Mouse (Mus musculus): Measurements from ENCODE around the gene Cx3cr1.

Gene Cx3cr1

DNA sequence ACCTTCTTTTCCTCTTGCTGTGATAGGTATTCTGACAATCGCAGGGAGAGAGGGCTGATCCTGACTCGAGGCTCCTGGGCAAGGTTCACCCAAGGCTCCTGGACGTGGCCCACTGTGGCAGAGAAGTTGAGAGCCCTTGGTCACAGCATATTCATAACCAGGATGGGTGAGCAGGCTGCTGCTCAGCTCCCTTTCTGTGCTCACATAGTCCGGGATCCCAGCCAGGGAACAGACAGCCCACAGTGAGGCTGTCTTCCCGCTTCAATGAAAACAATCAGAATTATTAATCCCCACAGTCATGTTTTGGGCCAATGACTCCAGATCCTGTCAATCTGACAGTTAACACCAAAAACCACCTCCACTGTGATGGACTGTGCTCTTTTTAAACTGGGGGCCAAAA, 12.3 kb upstream of the Cx3cr1 start:
- no peak for DNase-seq

DNA sequence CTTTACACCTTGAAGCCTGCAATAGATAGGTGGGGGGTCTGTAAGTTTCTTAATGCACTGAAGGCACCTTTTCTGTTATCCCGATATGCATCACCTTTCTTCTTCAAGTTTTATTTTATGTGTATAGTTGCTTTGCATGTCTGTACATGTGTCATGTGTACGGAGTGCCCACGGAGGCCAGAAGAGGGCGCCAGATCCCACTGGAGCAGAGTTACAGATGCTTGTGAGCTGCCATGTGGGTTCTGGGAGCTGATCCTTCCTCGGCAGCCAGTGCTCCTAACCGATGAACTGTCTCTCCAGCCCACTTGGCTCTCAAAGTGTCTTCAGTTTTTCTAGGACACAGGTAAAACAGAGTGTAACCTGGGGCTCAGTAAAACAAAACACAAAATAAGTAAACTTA, 11.6 kb upstream of the Cx3cr1 start:
- no peak for DNase-seq

DNA sequence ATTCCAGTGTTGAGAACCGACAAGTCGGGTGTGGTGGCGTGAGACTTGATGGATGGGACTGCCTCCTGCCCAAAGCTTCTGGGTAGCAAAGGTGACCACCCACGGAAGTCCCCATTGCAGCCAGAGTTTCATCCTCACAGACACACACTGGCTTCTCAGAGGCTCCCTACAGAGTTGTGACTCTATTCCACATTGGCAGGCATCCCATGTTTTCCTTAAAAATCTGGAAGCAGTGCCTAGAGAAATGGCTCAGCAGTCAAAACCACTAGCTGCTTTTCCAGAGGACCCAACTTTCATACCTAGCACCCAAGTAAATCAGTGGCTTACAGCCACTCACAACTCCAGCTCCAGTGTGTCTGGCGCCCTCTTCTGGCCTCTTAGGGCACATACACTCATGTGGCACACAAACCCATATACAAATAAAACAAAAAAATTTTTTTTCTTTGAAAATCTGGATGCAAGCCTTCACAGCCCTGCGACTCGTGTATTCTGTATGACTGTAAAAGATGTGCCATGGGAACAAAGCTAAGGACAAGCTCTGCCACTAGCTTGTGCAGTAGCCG, 10.9 kb upstream of the Cx3cr1 start:
- no peak for DNase-seq

DNA sequence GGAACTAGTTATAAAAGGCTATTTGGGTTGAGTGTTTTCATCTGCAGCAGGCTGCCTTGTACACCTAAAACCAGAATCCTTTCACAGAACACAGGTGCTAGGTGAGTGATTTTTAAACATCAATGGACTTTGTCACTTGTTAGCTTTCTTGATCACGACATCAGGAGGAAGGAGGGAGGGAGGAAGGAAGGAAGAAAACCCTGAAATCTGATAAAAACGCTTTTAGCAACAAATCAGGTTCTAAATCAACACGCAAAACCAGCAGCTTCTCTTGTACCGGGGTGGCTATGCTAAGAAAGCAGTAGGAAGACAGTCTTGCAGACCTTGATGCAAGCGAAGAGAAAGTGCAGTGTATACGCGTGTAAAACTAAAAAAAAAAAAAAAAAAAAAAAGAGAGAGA, 10.2 kb upstream of the Cx3cr1 start:
- no peak for DNase-seq

DNA sequence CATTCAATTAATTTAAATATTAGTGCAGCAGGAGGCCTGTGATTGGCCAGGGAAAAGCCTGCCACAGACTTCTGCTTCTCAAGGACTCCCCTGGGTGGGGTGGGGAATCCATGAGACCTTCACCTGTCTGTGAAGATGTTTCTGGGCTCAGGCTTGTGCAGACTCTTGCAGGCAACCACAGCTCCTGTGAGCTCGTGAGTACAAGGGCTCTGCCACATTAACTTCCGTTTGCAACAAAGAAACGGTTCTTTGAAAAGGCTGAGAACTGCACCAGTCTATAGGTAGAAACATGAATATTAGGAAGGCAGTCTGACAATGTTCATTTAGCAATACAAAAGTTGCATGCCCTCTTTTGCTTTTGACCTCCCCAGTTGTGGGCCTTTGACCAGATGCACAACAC, 8.6 kb upstream of the Cx3cr1 start:
- peak in 1 of 2 experiments; percentile 15 for DNase-seq

DNA sequence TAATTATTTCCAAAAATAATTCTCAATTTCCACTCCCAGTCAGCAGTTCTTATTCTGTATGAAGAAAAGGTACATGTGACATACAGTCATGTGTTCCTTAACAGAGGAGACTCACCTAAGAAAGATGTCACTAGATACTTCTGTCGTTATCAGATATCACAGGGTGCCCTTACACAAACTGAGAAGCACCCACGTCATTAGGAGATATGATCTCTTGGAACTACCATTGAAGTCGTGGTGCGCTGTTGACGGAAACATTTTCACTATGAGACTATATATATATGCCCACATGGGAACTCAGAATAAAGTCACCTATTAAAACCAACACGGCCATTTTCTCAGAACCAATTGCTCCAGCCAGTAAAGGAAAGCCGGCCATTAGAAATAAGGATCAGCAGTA, 4.8 kb upstream of the Cx3cr1 start:
- no peak for DNase-seq

DNA sequence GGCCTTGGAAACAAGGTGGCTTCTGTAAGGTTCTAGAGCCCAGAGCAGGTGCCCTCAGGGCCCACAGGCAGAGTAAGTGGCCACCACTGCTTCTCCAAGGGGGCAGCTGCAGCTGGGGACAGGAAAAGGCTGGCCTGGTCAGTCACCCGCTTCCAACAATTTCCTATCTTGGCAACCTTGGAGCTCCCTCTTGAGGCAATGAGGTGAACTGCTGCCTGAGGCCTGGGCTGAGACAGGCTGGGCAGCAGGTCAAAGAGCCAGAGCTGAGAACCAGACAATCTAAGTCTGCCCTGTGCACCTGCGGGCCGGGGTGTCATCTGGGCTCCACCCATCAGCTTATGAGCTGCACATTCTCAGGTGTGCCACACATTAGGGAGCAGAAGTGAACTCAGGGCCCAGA, 3.5 kb upstream of the Cx3cr1 start:
- DNase-seq: peak; percentile 69 to 89

DNA sequence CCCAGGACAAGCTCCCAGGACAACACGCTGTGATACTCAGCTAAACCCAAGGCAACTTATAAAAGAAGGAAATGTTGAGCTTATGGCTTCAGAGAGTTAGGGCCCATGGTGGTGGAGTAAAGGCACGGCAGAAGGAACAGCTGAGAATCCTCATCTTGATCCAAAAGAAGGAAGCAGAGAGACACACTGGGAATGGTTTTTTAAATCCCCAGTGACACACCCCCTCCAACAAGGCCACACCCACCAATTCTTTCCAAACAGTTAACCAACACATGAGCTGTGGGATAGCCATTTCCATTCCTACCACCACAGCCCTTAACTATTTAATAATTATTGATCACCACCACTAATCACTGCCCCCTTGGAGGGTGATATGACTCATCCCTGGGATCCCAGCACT, 1.6 kb upstream of the Cx3cr1 start:
- no peak for DNase-seq

DNA sequence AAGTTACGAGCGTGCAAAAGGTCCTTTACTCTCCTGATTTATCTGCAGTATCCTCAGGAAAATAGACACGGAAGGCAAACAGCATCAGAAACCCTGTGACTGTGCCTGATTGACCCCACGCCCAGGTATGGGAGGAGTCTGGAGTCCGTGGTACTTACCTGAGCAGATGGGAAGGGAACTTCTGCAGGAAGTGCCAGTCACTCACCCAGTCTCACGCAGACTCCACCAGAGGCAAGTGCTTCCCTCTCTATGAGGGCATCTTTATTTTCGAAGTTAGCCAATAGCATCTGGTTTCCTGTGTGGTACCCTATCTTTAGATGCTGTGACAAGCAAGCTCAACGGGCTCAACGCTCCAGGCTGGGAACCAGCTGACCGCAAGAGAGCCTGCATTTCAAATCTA, 1.6 kb downstream of the Cx3cr1 start:
- DNase-seq: peak in 1 of 2 experiments; percentile 7

DNA sequence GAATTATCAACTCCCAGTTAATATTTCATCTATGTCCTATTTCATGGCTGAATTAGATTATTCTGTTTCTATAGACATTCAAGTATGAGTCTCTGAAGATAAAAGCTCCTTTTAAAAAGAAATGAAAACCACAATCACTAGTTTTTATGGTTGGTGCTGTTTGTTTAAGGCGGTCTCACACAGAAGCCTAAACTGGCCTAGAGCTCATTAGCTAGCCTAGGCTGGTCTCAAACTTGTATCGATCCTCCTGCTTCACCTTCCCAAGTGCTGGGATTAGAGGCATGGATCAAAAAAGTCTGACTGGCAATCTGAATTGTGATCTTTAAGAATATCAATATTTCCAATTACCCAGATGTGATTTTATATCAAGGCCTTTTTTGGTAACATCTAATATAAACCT, 2.1 kb downstream of the Cx3cr1 start:
- DNase-seq: no peak

DNA sequence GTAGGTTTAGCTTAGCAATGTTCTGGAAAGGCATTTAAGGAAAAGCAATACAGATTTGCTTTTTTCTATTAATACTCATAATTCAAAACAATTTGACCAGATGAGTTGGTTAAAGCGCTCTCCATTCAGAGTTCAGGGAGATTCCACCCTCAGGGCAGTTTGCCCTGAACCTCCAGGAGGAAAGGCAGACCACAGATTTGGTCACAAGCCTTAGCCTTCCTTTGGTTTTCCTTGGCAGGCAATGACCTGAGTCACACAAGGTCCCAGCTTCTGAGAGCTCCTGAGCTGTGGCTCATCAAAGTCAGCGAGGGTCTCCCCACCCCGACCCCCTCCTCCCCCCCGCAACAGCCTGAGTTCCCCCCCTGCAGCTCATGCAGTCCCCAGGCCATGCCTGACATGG, 5.4 kb downstream of the Cx3cr1 start:
- peak in 1 of 2 experiments; percentile 10 for DNase-seq

DNA sequence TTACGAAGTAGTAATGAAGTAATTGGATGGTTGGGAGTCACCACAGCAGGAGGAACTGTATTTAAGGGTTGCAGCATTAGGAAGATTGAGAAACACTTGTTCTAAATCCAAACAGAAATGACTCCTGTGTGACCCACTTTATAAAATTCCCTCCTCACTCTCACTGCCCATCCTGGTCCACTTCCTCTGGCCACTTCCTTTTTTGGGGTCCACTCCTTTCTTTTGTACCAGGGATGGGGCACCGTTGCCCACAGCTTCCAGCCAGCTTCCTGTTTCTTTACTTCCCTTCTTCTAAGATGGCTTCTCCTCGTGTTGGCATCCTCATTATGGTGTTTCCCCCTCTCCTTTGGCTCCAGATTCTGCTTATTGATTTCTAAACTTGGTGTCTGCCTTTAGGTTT, 10.9 kb downstream of the Cx3cr1 start:
- peak; percentile 43 to 51 for DNase-seq

DNA sequence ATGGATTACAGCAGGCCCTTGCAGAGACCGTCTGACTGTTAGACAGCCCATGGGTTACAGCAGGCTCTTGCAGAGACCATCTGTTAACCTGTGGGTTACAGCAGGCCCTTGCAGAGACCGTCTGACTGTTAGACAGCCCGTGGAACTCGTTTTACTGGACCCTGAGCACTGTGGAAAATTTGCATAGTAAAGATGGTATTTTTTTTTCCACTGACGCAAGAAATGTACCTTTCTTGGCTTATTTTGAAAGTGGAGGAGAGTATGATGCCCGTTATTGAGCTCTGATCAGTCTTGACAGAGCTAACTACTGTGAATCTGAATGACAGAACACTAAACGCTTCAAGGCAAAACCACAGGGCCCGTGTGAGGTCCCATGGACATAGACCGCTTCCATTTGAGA, 13.5 kb downstream of the Cx3cr1 start:
- no peak for DNase-seq

DNA sequence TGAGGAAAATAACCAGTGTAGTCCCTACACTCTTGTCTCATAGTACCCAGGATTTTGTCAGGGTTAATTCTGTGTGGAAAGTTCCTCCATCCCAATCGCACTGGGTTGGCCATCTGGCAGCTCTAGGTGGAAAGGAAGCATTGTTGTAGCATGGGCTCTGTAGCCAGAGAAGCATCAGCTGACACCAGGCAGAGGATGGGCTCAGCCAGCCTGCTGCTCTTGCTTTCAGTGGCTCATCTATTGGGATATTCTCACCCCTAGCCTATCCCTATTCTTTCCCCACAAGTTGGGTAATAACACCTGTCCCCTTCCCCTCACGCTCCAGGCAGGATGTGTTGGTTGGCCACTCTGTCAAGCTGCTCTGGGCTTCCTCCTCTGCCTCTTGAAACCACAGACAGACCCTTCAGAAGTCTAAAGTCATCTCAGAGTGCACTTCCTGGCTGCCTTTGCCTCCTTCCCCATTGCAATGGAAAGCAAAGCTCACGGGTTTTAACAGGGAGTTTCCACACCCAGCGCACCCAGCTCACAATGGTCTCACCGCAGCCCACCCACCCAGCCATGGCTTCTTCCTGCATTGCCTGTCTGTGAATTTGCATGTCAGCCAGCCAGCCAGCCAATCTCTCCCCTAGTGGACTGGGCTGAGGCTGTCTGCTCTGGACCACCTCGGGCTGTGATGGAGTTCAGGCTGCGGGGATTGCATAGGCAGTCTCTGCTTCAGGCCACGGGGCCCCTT, 15.0 kb downstream of the Cx3cr1 start:
- peak; percentile 55 to 58 for DNase-seq

DNA sequence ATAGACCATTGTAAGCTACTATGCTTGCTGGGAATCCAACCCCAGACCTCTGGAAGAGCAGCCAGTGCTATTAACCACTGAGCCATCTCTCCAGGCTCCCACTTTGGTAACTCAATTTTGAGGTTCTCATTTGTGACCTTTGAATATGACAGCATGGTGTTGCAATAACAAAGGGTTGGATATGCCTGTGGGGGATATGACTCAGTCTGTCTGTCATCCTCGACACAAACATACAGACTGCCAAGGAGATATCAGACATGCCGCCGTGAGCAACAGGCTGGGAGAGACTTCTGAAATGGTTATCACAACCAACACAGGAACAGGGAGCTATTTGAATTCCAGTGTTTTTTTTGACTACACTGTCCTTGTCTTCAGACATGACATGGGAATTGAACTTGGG, 20.3 kb downstream of the Cx3cr1 start:
- DNase-seq: no peak

DNA sequence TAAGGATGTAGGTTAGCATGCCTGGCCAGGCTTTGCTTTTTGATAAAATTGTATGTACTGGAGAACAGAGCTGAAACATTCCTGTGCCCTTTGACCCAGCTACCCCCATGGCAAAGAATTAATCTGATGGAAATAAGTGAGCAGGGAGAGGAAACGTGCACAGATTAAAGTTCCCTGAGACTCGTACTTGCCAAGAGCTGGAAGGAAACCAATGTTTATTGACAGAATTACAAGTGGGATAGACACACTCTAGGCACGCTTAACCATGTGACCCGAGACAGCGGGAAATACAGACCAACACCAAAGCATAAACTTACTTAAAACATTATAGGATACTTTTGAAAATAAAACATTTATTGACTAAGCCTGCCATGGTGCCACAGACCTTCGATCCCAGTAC, 21.2 kb downstream of the Cx3cr1 start:
- no peak for DNase-seq

DNA sequence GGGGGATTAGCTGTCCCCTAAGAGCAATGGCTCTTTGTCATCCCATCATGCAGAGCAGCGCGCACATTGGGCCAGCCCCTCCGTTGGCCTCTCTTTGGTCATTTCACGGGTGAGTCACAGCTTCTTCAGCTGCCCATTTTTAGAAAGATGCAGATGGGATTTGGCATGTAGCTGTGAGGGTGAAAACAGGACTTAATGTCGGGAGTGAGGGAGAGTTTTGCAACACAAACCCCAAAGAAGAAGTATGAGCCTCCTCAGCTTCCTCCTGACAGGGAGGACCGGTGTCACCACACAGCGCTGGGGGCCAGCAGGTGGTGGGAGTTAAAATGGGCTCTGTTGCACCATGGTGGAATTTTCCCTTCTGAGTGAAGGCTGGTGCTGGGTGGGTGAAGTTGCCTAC, 26.6 kb downstream of the Cx3cr1 start:
- peak in 1 of 2 experiments; percentile 40 for DNase-seq

DNA sequence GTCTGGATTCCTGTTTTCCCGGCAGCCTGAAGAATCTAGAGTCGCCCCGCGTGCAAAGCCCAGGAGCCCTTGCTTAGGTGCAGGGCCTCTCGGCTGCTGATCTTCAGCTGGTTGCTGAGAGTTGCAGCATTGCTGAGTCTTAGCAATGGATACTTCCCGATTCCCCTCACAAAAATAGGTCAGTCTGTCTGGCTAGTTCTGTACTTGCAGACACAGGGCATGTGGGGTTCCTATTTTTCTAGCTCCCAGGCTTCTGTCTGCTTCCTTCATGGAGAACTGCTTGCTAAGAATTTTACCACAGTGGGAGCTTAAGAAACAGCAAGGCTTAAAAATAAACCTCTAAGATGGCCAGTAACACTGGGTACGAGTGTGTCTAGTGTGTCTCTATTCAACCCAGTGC, 32.3 kb downstream of the Cx3cr1 start:
- DNase-seq: no peak

DNA sequence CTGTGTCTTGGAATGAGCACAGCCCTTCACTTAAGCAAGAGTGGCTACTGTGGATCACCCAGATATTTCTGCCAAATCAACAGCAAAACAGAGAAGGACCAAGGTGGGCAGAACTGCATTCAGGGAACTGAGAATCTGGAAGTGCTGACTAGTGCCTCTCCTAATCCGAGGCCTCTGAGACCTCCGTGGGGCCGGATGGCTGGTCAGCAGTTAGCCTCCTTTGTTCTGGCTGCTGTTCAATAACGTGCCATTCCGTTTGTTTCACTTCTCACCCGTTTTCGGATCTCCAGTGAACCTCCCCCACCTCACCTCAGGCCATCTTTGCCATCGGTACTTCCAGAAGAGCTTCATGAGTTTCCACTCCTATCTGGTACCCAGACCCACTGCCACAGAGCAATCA, 35.3 kb downstream of the Cx3cr1 start:
- no peak for DNase-seq

DNA sequence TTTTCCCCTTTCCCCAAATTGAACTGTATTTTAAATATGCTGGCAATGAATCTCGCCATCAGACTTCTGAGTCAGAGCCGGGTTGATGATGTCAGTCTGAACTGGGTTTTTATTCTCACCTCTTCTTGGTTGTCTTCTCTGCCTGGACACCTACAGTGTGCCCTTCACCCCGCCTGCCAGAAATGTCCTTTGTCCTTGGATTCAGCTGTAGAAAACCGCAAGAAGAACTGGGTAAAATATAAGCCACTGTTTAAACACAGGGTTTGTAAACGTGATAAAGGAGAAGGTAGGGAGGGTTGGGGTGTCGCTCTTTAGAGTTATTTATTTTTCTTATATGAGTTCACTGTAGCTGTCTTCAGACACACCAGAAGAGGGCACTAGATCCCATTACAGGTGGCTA, 37.0 kb downstream of the Cx3cr1 start:
- no peak for DNase-seq

DNA sequence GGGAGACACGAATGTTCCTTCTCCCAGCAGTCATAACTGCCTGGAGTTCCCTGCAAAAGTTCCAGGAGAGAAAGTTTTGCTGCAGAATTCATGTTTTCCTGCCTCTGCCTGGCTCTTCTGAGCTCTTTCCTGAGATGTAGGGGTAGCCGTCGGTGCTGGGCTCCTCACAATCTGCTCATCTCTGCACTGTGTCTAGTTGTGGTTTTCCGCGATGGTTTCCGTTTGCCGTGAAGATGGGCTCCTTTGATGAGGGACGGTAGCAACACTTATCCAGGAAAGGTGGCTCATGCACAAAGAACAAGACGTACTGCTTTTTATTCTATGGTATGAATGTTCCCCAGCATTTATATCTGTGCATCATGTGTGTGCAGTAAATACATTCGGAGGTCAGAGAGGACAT, 39.3 kb downstream of the Cx3cr1 start:
- DNase-seq: no peak

DNA sequence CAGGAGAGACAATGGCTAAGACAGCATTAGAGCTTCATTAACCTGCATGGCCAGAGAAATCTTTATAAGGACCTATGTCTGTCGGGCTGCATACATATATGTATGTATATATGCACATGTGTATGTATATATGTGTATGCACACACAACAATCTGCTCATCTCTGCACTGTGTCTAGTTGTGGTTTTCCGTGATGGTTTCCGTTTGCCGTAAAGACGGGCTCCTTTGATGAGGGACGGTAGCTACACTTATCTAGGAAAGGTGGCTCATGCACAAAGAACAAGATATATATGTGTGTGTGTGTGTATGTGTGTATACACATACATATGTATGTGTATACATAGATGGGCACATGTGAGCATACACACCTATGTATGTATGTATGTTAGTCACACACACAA, 39.8 kb downstream of the Cx3cr1 start:
- DNase-seq: no peak

DNA sequence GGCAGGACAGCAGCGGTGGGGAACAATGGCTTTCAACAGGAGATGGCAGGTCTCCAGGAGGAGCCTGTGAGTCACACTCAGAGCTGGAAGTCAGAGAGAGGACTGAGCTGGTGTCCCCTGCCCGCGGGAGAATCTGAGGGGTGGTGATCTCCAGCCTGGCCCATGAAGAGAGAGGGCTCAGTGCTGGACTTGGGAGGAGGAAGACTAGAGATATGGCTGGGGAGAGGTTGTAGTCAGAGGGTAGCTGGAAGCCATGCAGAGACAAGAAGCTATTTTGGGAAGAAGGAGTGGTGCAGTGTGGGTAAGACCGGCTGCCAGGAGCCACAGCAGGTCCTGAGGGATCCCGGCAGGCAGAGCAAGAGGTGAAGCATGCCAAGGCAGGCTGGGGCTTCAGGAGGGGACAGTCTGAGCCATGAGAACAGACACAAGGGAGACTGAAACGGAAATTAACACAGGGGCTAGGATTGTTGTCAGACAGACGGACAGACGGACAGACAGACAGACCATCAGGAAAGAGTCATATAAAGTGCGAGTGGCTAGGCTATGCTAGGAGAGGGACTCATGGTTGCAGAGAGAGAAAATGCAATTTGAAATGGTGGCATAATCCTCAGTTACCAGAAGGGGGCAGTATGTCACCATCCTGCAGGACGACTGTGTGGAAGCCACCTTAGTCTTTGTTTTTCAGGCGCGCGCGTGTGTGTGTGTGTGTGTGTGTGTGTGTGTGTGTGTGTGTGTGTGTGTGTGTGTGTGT, 42.1 kb downstream of the Cx3cr1 start:
- DNase-seq: peak in 1 of 2 experiments; percentile 59

DNA sequence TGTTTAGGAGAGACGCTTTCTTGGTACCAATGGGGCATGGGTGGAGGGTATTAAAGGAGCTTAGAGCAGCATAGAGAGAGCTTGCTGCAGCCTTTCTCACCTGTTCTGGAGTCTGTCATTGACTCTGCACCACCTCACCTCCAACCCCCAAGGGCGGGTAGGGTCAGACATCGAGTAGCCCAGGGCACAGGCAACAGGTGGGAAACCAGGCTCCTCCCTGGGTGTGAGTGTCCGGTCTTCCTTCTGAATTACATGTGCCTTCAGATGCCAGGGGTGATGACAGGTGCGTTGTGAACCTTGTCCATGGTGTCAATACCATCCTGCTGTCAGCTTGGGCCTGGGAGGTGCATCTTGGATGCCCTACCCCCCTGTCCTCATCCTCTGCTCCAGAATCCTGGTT, 45.1 kb downstream of the Cx3cr1 start:
- no peak for DNase-seq

Measured in lung, postnatal 4 days (tissue).